Mouse (Mus musculus) thymus, postnatal 4 days (tissue): ENCODE data around the gene Olfr1055.
"Not testable (repeated sequence)": the region's sequence is repeated elsewhere in the genome, so short reads cannot be mapped to it uniquely, and the experiment has no call there.

Experiments used
- DNase-seq: peaks from one replicate; pipeline ENCODE4 v3.0.0; 2021

Gene Olfr1055

GRCm38 (mm10) chr2:86350184-86350583 is at the start of gene Olfr1055:
Gene Olfr1055, minus strand, starts transcription at chr2:86350284.
- no peak for DNase-seq

GRCm38 (mm10) chr2:86395114-86395513 is 45.0 kb upstream of the Olfr1055 start:
- DNase-seq = no peak

GRCm38 (mm10) chr2:86388461-86388860 is 38.4 kb upstream of the Olfr1055 start, which contains the start of gene Olfr1058:
Gene Olfr1058, minus strand, starts transcription at chr2:86388561.
- not testable (repeated sequence) for DNase-seq

- DNase-seq = no peak
These were observed 28.2 kb upstream of the Olfr1055 start, which contains the start of gene Olfr1057 for GRCm38 (mm10) chr2:86378293-86378692. Gene Olfr1057, minus strand, starts transcription at chr2:86378393.

GRCm38 (mm10) chr2:86366342-86366741 is 16.3 kb upstream of the Olfr1055 start:
- DNase-seq = not testable (repeated sequence)

GRCm38 (mm10) chr2:86362369-86362768 is 12.3 kb upstream of the Olfr1055 start, which contains the start of gene Olfr1056:
Gene Olfr1056, minus strand, starts transcription at chr2:86362469.
- no peak for DNase-seq

GRCm38 (mm10) chr2:86351751-86352150 is 1.7 kb upstream of the Olfr1055 start:
- not testable (repeated sequence) for DNase-seq

- DNase-seq = no peak
These were observed 14.8 kb downstream of the Olfr1055 start, which contains the start of gene Olfr1054 for GRCm38 (mm10) chr2:86335333-86335732. Gene Olfr1054, minus strand, starts transcription at chr2:86335433.

- no peak for DNase-seq
These were observed 34.9 kb downstream of the Olfr1055 start, which contains the start of gene Olfr1053 for GRCm38 (mm10) chr2:86315184-86315583. Gene Olfr1053, minus strand, starts transcription at chr2:86315284.
